Mouse (Mus musculus) CH12.LX (cell line): ENCODE results near the gene Suox.

Experiments used
- CHD2 ChIP-seq: IDR thresholded peaks from 2 replicates; pipeline ENCODE4 v1.6.1; 2011; ENCODE audit warnings: low read length, improper control_type of control experiment
- CTCF ChIP-seq, 2 experiments: IDR thresholded peaks in 1 of 2; conservative IDR thresholded peaks in 1 of 2; 2 replicates each; pipeline ENCODE4 v1.5.1; 2011 to 2012; ENCODE audit warnings: low read depth in 2 of 2, low read length in 2 of 2, improper control_type of control experiment in 1 of 2, inconsistent platforms in 1 of 2, mild to moderate bottlenecking in 1 of 2, moderate library complexity in 1 of 2
- JUN ChIP-seq: IDR thresholded peaks from 2 replicates; pipeline ENCODE4 v1.6.1; 2011; ENCODE audit warnings: low read depth, mild to moderate bottlenecking, low read length, improper control_type of control experiment, moderate library complexity; ENCODE audit not compliant: insufficient read depth
- JUND ChIP-seq: conservative IDR thresholded peaks from 2 replicates; pipeline ENCODE4 v1.6.1; 2011; ENCODE audit warnings: low read depth, low read length, improper control_type of control experiment
- MAX ChIP-seq: IDR thresholded peaks from 2 replicates; pipeline ENCODE4 v1.6.1; 2011; ENCODE audit warnings: low read length, improper control_type of control experiment
- MAZ ChIP-seq: IDR thresholded peaks from 2 replicates; pipeline ENCODE4 v1.6.1; 2012; ENCODE audit warnings: low read depth, mild to moderate bottlenecking, inconsistent platforms, low read length, improper control_type of control experiment, moderate library complexity
- MEF2A ChIP-seq: IDR thresholded peaks from 2 replicates; pipeline ENCODE4 v1.6.1; 2014; ENCODE audit warnings: low read depth, mild to moderate bottlenecking, inconsistent platforms, low read length, improper control_type of control experiment, borderline replicate concordance
- POLR2A ChIP-seq: IDR thresholded peaks from 2 replicates; pipeline ENCODE4 v1.6.1; 2011; ENCODE audit warnings: low read depth, mild to moderate bottlenecking, improper control_type of control experiment, low read length
- POLR2AphosphoS2 ChIP-seq: IDR thresholded peaks from 2 replicates; pipeline ENCODE4 v1.6.1; 2011; ENCODE audit warnings: low read depth, low read length, improper control_type of control experiment
- RAD21 ChIP-seq: IDR thresholded peaks from 2 replicates; pipeline ENCODE4 v1.6.1; 2011; ENCODE audit warnings: low read depth, mild to moderate bottlenecking, low read length, improper control_type of control experiment, moderate library complexity
- TCF12 ChIP-seq: IDR thresholded peaks from 2 replicates; pipeline ENCODE4 v1.6.1; 2014; ENCODE audit warnings: low read depth, mild to moderate bottlenecking, inconsistent platforms, low read length, improper control_type of control experiment
- UBTF ChIP-seq: IDR thresholded peaks from 2 replicates; pipeline ENCODE4 v1.6.1; 2012; ENCODE audit warnings: low read depth, mild to moderate bottlenecking, inconsistent platforms, low read length, improper control_type of control experiment, moderate library complexity
- USF2 ChIP-seq: conservative IDR thresholded peaks from 2 replicates; pipeline ENCODE4 v1.6.1; 2011; ENCODE audit warnings: low read depth, low read length, improper control_type of control experiment

DNA sequence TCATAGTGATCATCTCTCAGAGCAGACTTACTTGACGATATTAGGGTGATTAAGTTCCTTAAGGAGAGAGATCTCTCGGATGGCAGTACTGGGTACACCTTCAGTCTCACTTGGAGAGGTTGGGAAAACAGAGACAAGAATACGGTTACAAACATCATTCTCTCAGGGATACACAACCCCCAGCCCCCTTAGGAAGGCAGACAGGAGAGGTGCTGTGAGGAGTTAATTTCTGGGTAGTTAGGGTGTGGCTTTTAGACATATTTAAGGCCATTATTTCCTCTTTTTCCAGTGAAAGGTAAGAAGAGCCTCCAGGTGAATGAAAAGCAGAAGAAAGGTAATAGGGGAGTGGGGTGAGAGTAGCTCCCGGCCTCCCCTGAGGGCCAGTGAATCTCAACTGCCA, 30.0 kb upstream of the Suox start, which contains the start of gene Pmel:
- no peak for TF ChIP-seq MAZ
- no peak for TF ChIP-seq POLR2A
- TF ChIP-seq TCF12, result no peak
- no peak for TF ChIP-seq JUN
- no peak for TF ChIP-seq CTCF (conservative IDR thresholded peaks at IDR 0.05 in 1 of 2, IDR thresholded peaks at IDR 0.05 in 1 of 2; ENCODE audit: low read depth in 2 of 2, low read length in 2 of 2)
- TF ChIP-seq CHD2, result no peak
- TF ChIP-seq JUND, result no peak
- no peak for TF ChIP-seq POLR2AphosphoS2
- no peak for TF ChIP-seq MAX
- TF ChIP-seq UBTF, result no peak
- TF ChIP-seq RAD21, result no peak
- TF ChIP-seq MEF2A, result no peak
- no peak for TF ChIP-seq USF2
